Mouse (Mus musculus) ES-E14 (cell line): Measurements from ENCODE around the gene Igf2r. TPM values are rescaled to one million over a fixed set of nuclear protein-coding genes. Genes with fewer than 3 reads are reported as not detected.
A peak's percentile ranks its signal among the peaks of the same experiment; 100 is the strongest.

Source experiments
- DNase-seq: peaks from one replicate; pipeline ENCODE4 v3.0.0-alpha.2; 2013; ENCODE audit warnings: low read depth, low spot score
- H3K27ac ChIP-seq: 2 replicates; pipeline ENCODE4 v1.5.1; 2012; ENCODE audit warnings: low read depth, mild to moderate bottlenecking, low read length, moderate library complexity, mixed read lengths; ENCODE audit not compliant: poor library complexity, insufficient read depth, severe bottlenecking
- H3K36me3 ChIP-seq: 2 replicates; pipeline ENCODE4 v1.6.1; 2012; ENCODE audit warnings: mild to moderate bottlenecking, low read length, moderate library complexity, mixed read lengths; ENCODE audit not compliant: control insufficient read depth, poor library complexity, insufficient read depth, severe bottlenecking
- H3K4me1 ChIP-seq, 2 experiments: fragments of 150-350 bp in 1 of 2; sonication (generic) in 1 of 2; 2 replicates each; pipeline ENCODE4 v1.6.1; 2012; ENCODE audit warnings: low read length in 2 of 2, mild to moderate bottlenecking in 1 of 2, mixed read lengths in 1 of 2; ENCODE audit not compliant: control insufficient read depth in 2 of 2, insufficient read depth in 2 of 2, poor library complexity in 1 of 2
- H3K4me3 ChIP-seq, 2 experiments: fragments of 150-350 bp in 1 of 2; sonication (generic) in 1 of 2; 2 replicates each; pipeline ENCODE4 v1.5.1; 2012; ENCODE audit warnings: low read length in 2 of 2, low read depth in 1 of 2, mild to moderate bottlenecking in 1 of 2, mixed read lengths in 1 of 2; ENCODE audit not compliant: insufficient read depth in 1 of 2, poor library complexity in 1 of 2, severe bottlenecking in 1 of 2
- H3K9ac ChIP-seq: 2 replicates; pipeline ENCODE4 v1.6.1; 2012; ENCODE audit warnings: low read depth, mild to moderate bottlenecking, low read length, mixed read lengths; ENCODE audit not compliant: poor library complexity, insufficient read depth, severe bottlenecking
- H3K9me3 ChIP-seq: fragments of 150-350 bp; sonication (generic); 2 replicates; pipeline ENCODE4 v1.6.1; 2012; ENCODE audit warnings: low read depth, mild to moderate bottlenecking, low read length; ENCODE audit not compliant: control insufficient read depth, insufficient read depth
- CHD2 ChIP-seq: IDR thresholded peaks from 2 replicates; pipeline ENCODE4 v1.6.1; 2014; ENCODE audit warnings: mild to moderate bottlenecking, low read depth, low read length, inconsistent platforms
- HCFC1 ChIP-seq: IDR thresholded peaks from 2 replicates; pipeline ENCODE4 v1.6.1; 2012; ENCODE audit warnings: low read length, inconsistent platforms, borderline replicate concordance; ENCODE audit not compliant: insufficient read depth
- MAFK ChIP-seq: IDR thresholded peaks from 2 replicates; pipeline ENCODE4 v1.6.1; 2014; ENCODE audit warnings: mild to moderate bottlenecking, low read depth, low read length, inconsistent platforms; ENCODE audit not compliant: insufficient read depth
- ZC3H11A ChIP-seq: IDR thresholded peaks from 2 replicates; pipeline ENCODE4 v1.6.1; 2012; ENCODE audit warnings: low read depth, mild to moderate bottlenecking, inconsistent platforms, low read length, borderline replicate concordance
- ZNF384 ChIP-seq: IDR thresholded peaks from 2 replicates; pipeline ENCODE4 v1.6.1; 2012; ENCODE audit warnings: low read depth, low read length, inconsistent platforms
- in situ Hi-C, 2 experiments: fragments of 600-800 bp; cut with MboI; formaldehyde crosslinking; loops; one replicate each; pipeline ENCODE4 v1.15.1; 2025; ENCODE audit warnings: low sequenced_read_pairs in 2 of 2, inconsistent platforms in 1 of 2; ENCODE audit not compliant: unreplicated experiment in 2 of 2
- total RNA-seq: library from RNA; depleted of rRNA; stranded (reverse); fragments of 300-350 nt; gene quantifications from 2 replicates; pipeline ENCODE4 v1.2.3, GENCODE M21; 2012

Gene Igf2r
- total RNA-seq, 1 experiment = 91.9 TPM

GRCm38 (mm10) chr17:12664156-12664555 is 105.3 kb downstream of the Igf2r start:
- in situ Hi-C loops = no loop called here

GRCm38 (mm10) chr17:12660572-12661260 is 108.7 kb downstream of the Igf2r start:
- Histone ChIP-seq H3K4me1 (no peaks in the 10 kb centered on the region), H3K4me3 (no peak overlapping the region), H3K27ac (no peak overlapping the region), H3K36me3 (no peaks in the 10 kb centered on the region), H3K9ac (no peak overlapping the region), H3K9me3 (no peaks in the 10 kb centered on the region)
- in situ Hi-C loops = no loop called here
- peak; percentile 33 for DNase-seq
- TF ChIP-seq CHD2 = no peak
- TF ChIP-seq MAFK = no peak
- TF ChIP-seq ZNF384 = no peak
- peak; percentile 54; the same call in 1 of the 2 replicates for TF ChIP-seq ZC3H11A
- no peak for TF ChIP-seq HCFC1

More at GRCm38 (mm10) chr17:12664156-12664555, 105.3 kb downstream of the Igf2r start:
- Histone ChIP-seq H3K36me3 (no peaks in the 10 kb centered on the region), H3K9me3 (no peaks in the 10 kb centered on the region), H3K27ac (no peak overlapping the region), H3K4me3 (no peak overlapping the region), H3K4me1 (no peaks in the 10 kb centered on the region), H3K9ac (no peak overlapping the region)
- no peak for TF ChIP-seq MAFK
- TF ChIP-seq HCFC1 = no peak
- no peak for TF ChIP-seq CHD2
- no peak for TF ChIP-seq ZC3H11A
- TF ChIP-seq ZNF384 = no peak
- no peak for DNase-seq

- DNase-seq = no peak
- Histone ChIP-seq H3K36me3 (no peaks in the 10 kb centered on the region), H3K9me3 (no peaks in the 10 kb centered on the region), H3K4me1 (no peaks in the 10 kb centered on the region), H3K4me3 (no peak overlapping the region), H3K9ac (no peak overlapping the region), H3K27ac (no peak overlapping the region)
- TF ChIP-seq HCFC1 = no peak
- TF ChIP-seq MAFK = no peak
- TF ChIP-seq CHD2 = no peak
- no peak for TF ChIP-seq ZNF384
- TF ChIP-seq ZC3H11A = no peak
- in situ Hi-C loops = no loop called here
Measured at GRCm38 (mm10) chr17:12659233-12659632, 110.2 kb downstream of the Igf2r start.

- H3K36me3 ChIP-seq = no peaks in the 10 kb centered on the region
- in situ Hi-C loops = no loop called here
- H3K4me1 ChIP-seq = no peaks in the 10 kb centered on the region
- no peak overlapping the region for H3K9ac ChIP-seq
- TF ChIP-seq MAFK (no peak), HCFC1 (no peak), ZC3H11A (no peak), ZNF384 (no peak), CHD2 (no peak)
- DNase-seq = no peak
- no peak overlapping the region for H3K4me3 ChIP-seq
- H3K9me3 ChIP-seq = no peaks in the 10 kb centered on the region
- no peak overlapping the region for H3K27ac ChIP-seq
Measured at GRCm38 (mm10) chr17:12658784-12659183, 110.7 kb downstream of the Igf2r start.
